Mouse (Mus musculus) liver, embryonic 11.5 days (tissue): ENCODE measurements at regions not wholly inside any gene's neighbourhood (a gene's known extent, or its start where the extent isn't known, plus 50 kb on each side); places are given as distances from the start of the nearest gene placed in this dataset.

Experiments
- ATAC-seq: fragments of 200-750 bp; cut with Nextera tagmentation; replicated peaks from 2 replicates; pipeline ENCODE4 v1.8.0; 2017; ENCODE audit warnings: moderate number of reproducible peaks, mild to moderate bottlenecking, moderate TSS enrichment, moderate library complexity; ENCODE audit not compliant: low FRiP score
- DNase-seq: peaks from one replicate; pipeline ENCODE4 v3.0.0-alpha.2; 2017; ENCODE audit warnings: low spot score
- H3K27ac ChIP-seq: fragments of 300-500 bp; sonication (generic); 2 replicates; pipeline ENCODE4 v1.5.1; 2014; ENCODE audit warnings: mild to moderate bottlenecking, low read depth, low read length, control low read depth
- H3K27me3 ChIP-seq: fragments of 300-500 bp; sonication (generic); replicated peaks from 2 replicates; pipeline ENCODE4 v1.6.1; 2014; ENCODE audit warnings: low read length, mixed read lengths; ENCODE audit not compliant: control insufficient read depth, insufficient read depth
- H3K36me3 ChIP-seq: fragments of 300-500 bp; sonication (generic); 2 replicates; pipeline ENCODE4 v1.6.1; 2014; ENCODE audit warnings: mild to moderate bottlenecking, low read length, moderate library complexity, mixed read lengths; ENCODE audit not compliant: control insufficient read depth, insufficient read depth
- H3K4me1 ChIP-seq: fragments of 300-500 bp; sonication (generic); replicated peaks from 2 replicates; pipeline ENCODE4 v1.6.1; 2014; ENCODE audit warnings: low read length, mixed read lengths; ENCODE audit not compliant: control insufficient read depth, insufficient read depth
- H3K4me2 ChIP-seq: fragments of 300-500 bp; sonication (generic); 2 replicates; pipeline ENCODE4 v1.6.1; 2014; ENCODE audit warnings: mild to moderate bottlenecking, control low read depth, moderate library complexity
- H3K4me3 ChIP-seq: fragments of 300-500 bp; sonication (generic); 2 replicates; pipeline ENCODE4 v1.5.1; 2014; ENCODE audit warnings: low read depth, low read length, control low read depth
- H3K9ac ChIP-seq: fragments of 300-500 bp; sonication (generic); 2 replicates; pipeline ENCODE4 v1.6.1; 2014; ENCODE audit warnings: low read depth, low read length, control low read depth
- H3K9me3 ChIP-seq: fragments of 300-500 bp; sonication (generic); 2 replicates; pipeline ENCODE4 v1.6.1; 2016; ENCODE audit warnings: low read length, inconsistent platforms, mixed read lengths; ENCODE audit not compliant: control insufficient read depth
- WGBS: fragments of 180-500 bp; shearing (Covaris S2); extraction: QIAGEN DNeasy Blood & Tissue Kit; methylation state at CpG from one replicate; pipeline ENCODE4 v1.1.7; 2014; 5-methylcytosine and 5-hydroxymethylcytosine counted together

GRCm38 (mm10) chr13:94721625-94722024 lies 67.1 kb upstream of the Tbca start:
- Histone ChIP-seq H3K4me2 (no peak overlapping the region), H3K9ac (no peak overlapping the region)

More at GRCm38 (mm10) chr13:94721625-94722024, 67.1 kb upstream of the Tbca start:
- no peaks in the 10 kb centered on the region for H3K4me1 ChIP-seq
- H3K27ac ChIP-seq: no peak overlapping the region
- no peaks in the 10 kb centered on the region for H3K36me3 ChIP-seq
- DNase-seq (no peak), ATAC-seq (no peak)
- H3K4me3 ChIP-seq: no peak overlapping the region
- WGBS: 64% methylated on average over 4 of the region's 4 CpGs
- H3K9me3 ChIP-seq: no peaks in the 10 kb centered on the region
- no peaks in the 10 kb centered on the region; the same call in 1 of the 2 replicates for H3K27me3 ChIP-seq
